Comparison of ENCODE assay signal across 20 mouse cellular contexts in the genomic region with DNA sequence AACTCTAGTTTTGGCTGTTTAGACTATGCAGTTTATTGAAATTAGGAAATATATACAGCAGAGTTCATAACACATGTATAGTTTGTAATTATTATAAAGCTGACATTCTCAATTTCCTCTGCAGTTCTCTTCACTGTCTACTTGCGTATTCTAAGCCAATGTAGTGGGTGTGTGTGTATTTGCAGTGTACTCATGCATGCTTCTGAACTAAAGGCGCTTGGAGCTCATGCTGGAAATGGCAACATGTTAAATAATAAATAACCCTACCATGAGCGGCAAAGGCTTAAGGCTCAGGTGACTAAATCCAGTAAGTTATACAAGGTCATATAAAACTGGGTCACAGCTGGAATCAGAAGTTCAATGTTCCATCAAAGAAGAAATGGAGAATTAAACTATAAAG.
"Had no signal": no experiment of that assay in that cellular context is flagged by ENCODE, and none has a peak within 500 bp of the region (broad histone marks: within the 10 kb centered on the region; RNA-seq: fewer than 3 reads in every experiment).

No protein-coding gene starts in this region.

- H3K4me3 ChIP-seq: layer of hippocampus, adult 2 months; limb, embryonic 10.5 days; limb, embryonic 13.5 days; liver, embryonic 12.5 days; liver, embryonic 15.5 days; lung, embryonic 15.5 days; megakaryocyte, embryonic 14.5 days; stomach, embryonic 15.5 days had no signal

- H3K4me1 ChIP-seq: liver, embryonic 12.5 days; liver, embryonic 15.5 days; lung, embryonic 15.5 days; megakaryocyte, embryonic 14.5 days; stomach, embryonic 15.5 days had no signal

- H3K4me2 ChIP-seq: limb, embryonic 13.5 days; liver, embryonic 12.5 days; liver, embryonic 15.5 days; lung, embryonic 15.5 days; midbrain, embryonic 11.5 days; stomach, embryonic 15.5 days had no signal

- H3K9me3 ChIP-seq: limb, embryonic 10.5 days; limb, embryonic 13.5 days; liver, embryonic 12.5 days; liver, embryonic 15.5 days; lung, embryonic 15.5 days; megakaryocyte, embryonic 14.5 days; stomach, embryonic 15.5 days had no signal

- DNase-seq: layer of hippocampus, adult 9-11 months; liver; lung, adult 18-20 months; lung, postnatal 10 days; lung, postnatal 36 days; midbrain, embryonic 14.5 days; right cerebral cortex, postnatal 25 days; spleen, adult 18-20 months; thymus, postnatal 25 days had no signal

- H3K9ac ChIP-seq: limb, embryonic 13.5 days; liver, embryonic 12.5 days; liver, embryonic 15.5 days; lung, embryonic 15.5 days; stomach, embryonic 15.5 days had no signal

- ATAC-seq: inflammation-experienced regulatory T-cells, adult 6 months; intestine, embryonic 16.5 days; liver, embryonic 12.5 days had no signal

- H3K36me3 ChIP-seq: limb, embryonic 10.5 days; limb, embryonic 13.5 days; liver, embryonic 12.5 days; liver, embryonic 15.5 days; lung, embryonic 15.5 days; stomach, embryonic 15.5 days had no signal

- H3K27me3 ChIP-seq: limb, embryonic 13.5 days; liver, embryonic 12.5 days; liver, embryonic 15.5 days; lung, embryonic 15.5 days; megakaryocyte, embryonic 14.5 days; stomach, embryonic 15.5 days had no signal

- H3K27ac ChIP-seq: layer of hippocampus, adult 2 months; limb, embryonic 10.5 days; limb, embryonic 13.5 days; liver, embryonic 12.5 days; liver, embryonic 15.5 days; lung, embryonic 15.5 days; stomach, embryonic 15.5 days had no signal
